Mouse (Mus musculus) left cerebral cortex, adult 8-10 months (tissue): Measurements from ENCODE around the gene Tmem63c. TPM values are rescaled to one million over a fixed set of nuclear protein-coding genes. Genes with fewer than 3 reads are reported as not detected.

Experiments
- DNase-seq, 2 experiments: peaks; one replicate each; pipeline ENCODE4 v3.0.0; 2022; ENCODE audit warnings: low spot score in 2 of 2
- total RNA-seq, 4 experiments: library from RNA; stranded (reverse); gene quantifications; 2 replicates each; pipeline ENCODE4 v1.2.4; 2022

Gene Tmem63c
- total RNA-seq, 4 experiments from 2014 or later = 34.8 to 43.8 (median 37.5) TPM

GRCm38 (mm10) chr12:87047536-87047935, 26.4 kb downstream of the Tmem63c start:
- no peak for DNase-seq

DNA sequence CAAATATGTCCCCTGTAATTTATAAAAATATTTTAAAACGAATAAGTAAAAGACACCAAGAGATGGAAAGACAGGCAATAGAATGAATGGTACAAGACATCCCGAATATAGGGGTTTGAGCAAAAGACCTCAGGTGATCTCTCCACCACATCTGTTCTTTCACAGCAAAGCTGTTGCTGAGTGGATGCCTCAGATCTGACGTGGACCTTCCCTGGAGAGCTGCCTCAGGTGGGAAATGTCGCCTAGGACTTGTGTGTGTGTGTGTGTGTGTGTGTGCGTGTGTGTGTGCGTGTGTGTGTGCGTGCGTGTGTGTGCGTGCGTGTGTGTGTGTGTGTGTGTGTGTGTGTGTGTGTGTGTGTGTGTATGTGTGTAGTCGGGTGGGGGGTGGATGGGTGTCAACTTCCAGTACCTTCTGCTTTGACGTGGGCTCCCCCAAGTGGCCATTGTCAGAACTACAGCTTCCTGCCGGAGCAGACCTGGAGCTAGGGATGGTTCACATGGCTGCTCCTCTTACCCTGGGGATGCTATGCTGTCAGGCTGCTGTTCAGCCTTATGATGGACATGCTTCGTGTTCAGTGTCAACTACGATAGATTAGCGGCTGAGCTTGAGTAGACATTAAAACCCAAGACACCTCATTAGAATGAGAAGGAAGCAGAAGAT, 31.7 kb downstream of the Tmem63c start:
- peak; percentile 73 to 95 for DNase-seq

DNA sequence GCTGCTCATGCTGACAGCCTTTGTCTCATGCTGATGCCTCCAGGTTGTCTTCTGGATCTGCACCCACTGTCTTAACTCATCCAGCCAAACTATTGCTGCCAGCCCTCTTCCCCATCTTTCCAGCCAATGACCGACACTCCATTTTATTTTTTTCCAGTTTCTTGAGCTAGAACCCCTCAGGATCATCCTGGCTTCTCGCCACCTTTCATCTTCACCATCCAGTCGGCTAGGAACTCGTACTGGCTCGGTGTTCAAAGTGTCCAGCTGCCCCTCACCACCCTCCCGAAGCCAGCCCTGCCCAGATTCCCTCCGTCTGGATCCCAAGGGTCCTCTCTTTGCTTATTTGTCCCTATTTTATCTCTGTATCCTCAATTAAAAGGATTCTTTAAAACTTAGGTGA, 33.7 kb downstream of the Tmem63c start:
- DNase-seq = no peak

DNA sequence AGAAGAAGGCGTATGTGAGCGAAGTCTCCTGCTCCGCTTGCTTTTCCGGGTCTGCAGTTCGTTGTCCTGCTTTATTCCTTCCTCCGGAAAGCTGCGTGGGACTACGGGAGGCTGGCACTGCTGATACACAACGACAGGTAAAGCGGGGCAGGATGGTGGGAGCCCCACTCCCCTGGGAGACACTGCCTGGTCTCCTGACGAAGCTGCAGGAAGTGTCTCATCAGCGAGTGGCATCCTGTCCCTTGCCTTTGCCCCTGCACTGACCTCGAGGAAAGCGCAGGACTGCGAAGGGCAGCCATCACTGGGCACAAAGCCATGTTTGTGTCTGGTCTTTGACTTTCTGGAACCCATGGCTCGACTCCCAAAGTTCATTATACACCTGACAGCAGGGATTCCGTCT, 35.9 kb downstream of the Tmem63c start:
- no peak for DNase-seq

GRCm38 (mm10) chr12:87065446-87065845, 44.3 kb downstream of the Tmem63c start:
- DNase-seq = no peak

DNA sequence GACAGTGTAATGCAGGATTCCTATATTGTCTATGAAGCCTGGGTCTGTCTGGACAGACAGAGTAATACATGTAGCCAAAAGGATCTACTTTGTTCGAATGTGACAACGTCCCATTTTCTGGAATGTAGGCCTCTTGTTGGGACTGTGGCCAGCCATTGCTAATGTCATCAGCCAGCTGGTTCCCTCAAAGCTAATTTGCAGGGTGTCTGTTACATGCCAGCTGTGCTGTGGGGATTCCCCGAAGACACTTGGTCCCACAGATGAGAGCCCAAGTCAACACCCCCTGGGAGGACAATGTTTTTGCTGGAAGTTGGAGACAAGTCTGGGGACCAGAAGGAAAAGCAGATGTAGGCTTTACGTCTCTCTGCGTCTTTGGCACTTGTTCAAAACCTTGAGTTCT, 45.3 kb downstream of the Tmem63c start:
- no peak for DNase-seq

GRCm38 (mm10) chr12:87070520-87070919, 49.4 kb downstream of the Tmem63c start:
- DNase-seq = no peak

DNA sequence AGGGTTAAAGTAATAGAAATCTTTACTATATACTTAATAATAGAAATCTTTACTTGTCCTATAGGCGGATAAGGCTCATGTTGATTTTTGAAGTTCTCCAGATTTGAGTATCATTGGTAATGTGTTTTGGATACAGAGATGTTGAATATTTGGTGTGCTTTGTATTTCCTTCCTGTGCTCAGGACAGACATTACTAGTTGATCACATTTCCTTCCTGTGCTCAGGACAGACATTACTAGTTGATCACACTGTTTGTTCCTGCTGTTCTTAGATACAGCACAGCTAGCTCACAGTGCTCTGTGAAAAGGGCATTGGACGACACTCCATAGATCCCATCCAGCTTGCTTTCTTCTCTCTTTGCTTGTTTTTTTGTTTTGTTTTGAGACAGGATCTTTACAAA, 55.5 kb downstream of the Tmem63c start:
- DNase-seq = no peak

DNA sequence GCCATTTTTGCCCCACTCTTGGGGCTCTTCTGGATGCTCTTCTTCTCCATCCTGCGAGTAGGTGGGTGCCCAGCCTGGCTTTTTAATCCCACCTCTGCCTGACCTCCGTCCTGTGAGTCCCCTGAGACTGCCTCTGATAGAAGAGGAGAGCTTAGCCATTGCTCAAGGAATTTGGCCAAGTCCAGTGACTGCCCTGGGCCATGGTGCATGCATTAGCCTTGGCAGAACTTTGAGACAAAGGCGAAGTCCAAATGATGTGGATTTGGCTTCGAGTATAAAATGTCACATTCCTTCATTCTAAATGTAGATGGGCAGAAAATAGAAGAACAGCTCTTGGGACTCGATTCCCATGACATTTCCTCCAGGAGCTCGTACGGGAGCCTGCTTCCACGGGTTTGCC, 61.7 kb downstream of the Tmem63c start:
- no peak for DNase-seq

GRCm38 (mm10) chr12:87087236-87087635, 66.1 kb downstream of the Tmem63c start:
- no peak for DNase-seq

DNA sequence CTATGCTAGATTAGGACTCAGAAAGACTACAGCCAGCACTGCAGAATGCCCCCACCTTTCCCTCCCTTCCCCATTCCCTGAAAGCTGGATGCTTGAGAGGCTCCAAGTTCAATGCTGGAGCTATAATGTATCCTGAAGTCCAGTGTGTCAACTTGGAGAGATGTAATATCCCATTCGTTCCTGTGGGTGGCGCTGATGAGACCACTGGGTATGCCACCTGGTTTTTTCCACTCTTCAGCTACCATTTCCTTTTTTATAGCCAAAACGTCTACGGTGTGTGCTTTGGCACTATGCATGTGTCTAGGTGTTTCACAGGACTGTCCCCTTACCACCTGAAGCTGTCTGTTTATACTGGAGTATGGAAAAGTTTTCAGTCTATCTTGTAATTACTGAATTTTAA, 67.2 kb downstream of the Tmem63c start:
- DNase-seq = no peak

DNA sequence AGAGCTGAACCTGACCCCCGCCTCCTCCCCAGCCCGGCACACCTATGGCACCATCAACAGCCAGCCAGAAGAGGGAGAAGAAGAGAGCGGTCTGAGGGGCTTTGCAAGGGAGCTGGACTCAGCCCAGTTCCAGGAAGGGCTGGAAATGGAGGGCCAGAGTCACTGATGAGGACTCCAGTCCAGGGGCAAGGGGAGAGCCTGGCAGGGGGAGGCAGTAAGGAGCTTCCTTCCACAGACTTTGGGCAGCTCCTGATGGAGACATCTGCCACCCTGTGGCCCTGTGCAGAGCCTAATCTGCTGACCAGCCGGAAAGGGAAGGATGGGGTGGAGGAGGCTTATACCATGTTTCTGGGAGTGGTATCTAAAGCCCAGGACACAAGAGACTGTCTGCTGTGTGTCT, 68.1 kb downstream of the Tmem63c start:
- no peak for DNase-seq

DNA sequence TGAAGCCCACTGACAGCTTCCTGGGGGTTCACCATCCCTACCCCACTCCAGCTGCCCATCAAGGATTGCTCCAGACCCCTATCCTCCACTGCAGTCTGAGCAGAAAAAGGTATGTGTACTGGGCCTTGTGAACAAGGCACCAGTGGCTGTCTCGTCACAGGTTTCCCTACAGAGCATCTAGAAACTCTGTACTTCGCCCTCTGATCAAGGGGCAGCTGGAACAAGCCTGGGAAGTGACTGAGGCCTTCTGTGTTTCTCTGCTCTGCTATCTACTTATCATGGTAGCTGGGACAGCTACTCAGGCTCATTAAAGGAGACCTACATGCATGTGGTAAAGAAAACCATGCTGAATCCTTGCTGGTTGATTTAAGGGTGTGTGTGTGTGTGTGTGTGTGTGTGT, 68.6 kb downstream of the Tmem63c start:
- no peak for DNase-seq

- DNase-seq = no peak
Measured at GRCm38 (mm10) chr12:87091916-87092315, 70.8 kb downstream of the Tmem63c start.

- DNase-seq = no peak
Measured at GRCm38 (mm10) chr12:87093249-87093648, 72.1 kb downstream of the Tmem63c start.

GRCm38 (mm10) chr12:87093671-87094070, 72.5 kb downstream of the Tmem63c start:
- no peak for DNase-seq

DNA sequence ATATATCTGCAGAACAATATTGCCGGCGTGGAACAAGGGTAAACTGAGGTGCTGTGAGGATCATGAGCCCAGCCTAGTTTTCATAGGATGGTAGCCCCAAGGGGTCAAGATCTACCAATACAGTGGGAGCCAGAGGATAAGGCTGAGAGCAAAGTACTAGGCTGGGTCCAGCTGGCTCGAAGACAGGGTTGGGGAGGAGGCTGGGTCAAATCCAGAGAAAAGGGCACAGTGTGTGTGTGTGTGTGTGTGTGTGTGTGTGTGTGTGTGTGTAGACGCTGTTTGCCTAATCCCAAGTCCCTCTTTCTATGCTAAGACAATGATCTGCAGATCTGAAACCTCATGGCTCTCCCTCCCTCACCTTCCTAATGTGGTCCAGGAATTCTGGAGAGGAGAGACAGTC, 79.2 kb downstream of the Tmem63c start:
- DNase-seq = no peak

DNA sequence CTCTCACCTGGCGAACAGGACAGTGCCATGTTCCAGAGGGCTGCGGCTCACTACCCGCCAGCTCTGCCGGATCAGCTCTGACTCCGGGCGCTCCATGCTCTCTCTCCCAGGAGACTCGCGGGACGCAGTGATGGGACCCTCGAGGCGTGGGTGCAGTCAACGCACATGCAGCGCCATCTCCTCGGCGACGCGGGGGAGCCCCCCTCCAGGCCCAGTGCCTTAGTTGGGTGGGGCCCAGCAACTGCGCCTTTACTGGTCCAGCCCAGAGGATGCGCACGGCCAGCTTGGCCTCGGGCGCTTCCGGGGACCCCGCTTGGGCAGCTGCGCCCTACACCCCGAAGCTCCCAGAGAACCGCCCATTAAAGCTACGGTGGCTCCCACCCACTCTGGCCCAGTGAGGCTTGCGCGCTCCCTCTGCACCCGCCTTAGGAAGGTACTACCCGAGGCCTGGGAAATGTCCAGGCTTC, 81.1 kb downstream of the Tmem63c start, which contains the start of gene Ngb:
Ngb (minus strand) TSS at position 375 of the 467 bp plus-strand sequence.
- no peak for DNase-seq

DNA sequence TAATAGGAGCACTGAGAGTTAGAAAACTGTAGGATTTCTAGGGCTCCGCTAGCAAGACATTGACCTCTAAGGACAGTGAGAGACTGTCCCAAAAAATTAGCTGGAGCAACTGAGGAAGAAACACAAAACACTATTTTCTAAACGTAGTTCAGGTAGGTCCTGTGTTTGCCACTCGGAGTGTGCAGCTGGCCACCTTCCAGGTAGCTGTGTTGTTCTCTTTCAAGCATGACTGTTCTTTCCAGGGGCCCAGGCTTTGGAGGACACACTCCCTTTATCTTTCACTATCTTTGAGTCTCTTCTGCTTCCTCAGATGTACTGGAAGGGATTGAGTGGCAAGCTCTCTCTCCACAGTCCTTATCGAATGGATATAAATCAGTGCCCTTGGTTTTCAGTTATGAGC, 82.3 kb downstream of the Tmem63c start:
- no peak for DNase-seq

GRCm38 (mm10) chr12:87104796-87105195, 83.7 kb downstream of the Tmem63c start:
- DNase-seq = no peak

GRCm38 (mm10) chr12:87107357-87107977, 86.3 kb downstream of the Tmem63c start:
- DNase-seq = no peak

GRCm38 (mm10) chr12:87121918-87122589, 100.9 kb downstream of the Tmem63c start:
- DNase-seq = no peak

- DNase-seq = no peak
Measured at GRCm38 (mm10) chr12:87127256-87127655, 106.1 kb downstream of the Tmem63c start.
